Mouse (Mus musculus) C2C12 (cell line): ENCODE results near the gene Zscan29. TPM values are rescaled to one million over a fixed set of nuclear protein-coding genes. Genes with fewer than 3 reads are reported as not detected.

ENCODE experiments used
- H3K27me3 ChIP-seq: one replicate; pipeline ENCODE4 v1.6.1; 2011; ENCODE audit not compliant: control insufficient read depth, insufficient read depth, insufficient read length
- H3K36me3 ChIP-seq: one replicate; pipeline ENCODE4 v1.6.1; 2011; ENCODE audit not compliant: control insufficient read depth, insufficient read depth
- H3K4me3 ChIP-seq: one replicate; pipeline ENCODE4 v1.5.1; 2011; ENCODE audit warnings: mild to moderate bottlenecking, control low read depth; ENCODE audit not compliant: poor library complexity, insufficient read depth, severe bottlenecking
- H3K79me2 ChIP-seq: one replicate; pipeline ENCODE4 v1.6.1; 2011; ENCODE audit not compliant: control insufficient read depth, insufficient read depth
- H3K79me3 ChIP-seq: one replicate; pipeline ENCODE4 v1.6.1; 2011; ENCODE audit warnings: low read depth, control low read depth
- H3ac ChIP-seq: one replicate; pipeline ENCODE3; 2011; ENCODE audit warnings: low read depth; ENCODE audit not compliant: control insufficient read depth, insufficient read length
- CEBPB ChIP-seq: IDR thresholded peaks from one replicate; pipeline ENCODE4 v1.6.1; 2011; ENCODE audit warnings: low read depth, mild to moderate bottlenecking, control low read depth, moderate library complexity
- CTCF ChIP-seq: IDR thresholded peaks from one replicate; pipeline ENCODE4 v1.5.1; 2011; ENCODE audit not compliant: control insufficient read depth, insufficient read depth, insufficient read length
- FOSL1 ChIP-seq: IDR thresholded peaks from one replicate; pipeline ENCODE4 v1.8.0; 2011; ENCODE audit warnings: mild to moderate bottlenecking, low read length; ENCODE audit not compliant: poor library complexity, insufficient read depth, severe bottlenecking
- MAX ChIP-seq: IDR thresholded peaks from one replicate; pipeline ENCODE4 v1.6.1; 2011; ENCODE audit warnings: mild to moderate bottlenecking, control low read depth
- MYOD1 ChIP-seq: IDR thresholded peaks from one replicate; pipeline ENCODE4 v1.6.1; 2011; ENCODE audit warnings: low read depth; ENCODE audit not compliant: control insufficient read depth, insufficient read length
- MYOG ChIP-seq: IDR thresholded peaks from one replicate; pipeline ENCODE4 v1.6.1; 2011; ENCODE audit not compliant: control insufficient read depth, insufficient read length; ENCODE audit errors: extremely low read depth
- USF1 ChIP-seq: IDR thresholded peaks from one replicate; pipeline ENCODE4 v1.6.1; 2011; ENCODE audit warnings: low read depth, mild to moderate bottlenecking, control low read depth, moderate library complexity
- polyA plus RNA-seq: library from polyadenylated mRNA; unstranded; fragments of >200 nt; fragmentation: generic; extraction: Trizol; gene quantifications from one replicate; pipeline ENCODE4 v1.2.1, GENCODE M21; 2012; ENCODE audit warnings: missing spikeins

Gene Zscan29
- polyA plus RNA-seq, 1 experiment = 3.1 TPM

DNA sequence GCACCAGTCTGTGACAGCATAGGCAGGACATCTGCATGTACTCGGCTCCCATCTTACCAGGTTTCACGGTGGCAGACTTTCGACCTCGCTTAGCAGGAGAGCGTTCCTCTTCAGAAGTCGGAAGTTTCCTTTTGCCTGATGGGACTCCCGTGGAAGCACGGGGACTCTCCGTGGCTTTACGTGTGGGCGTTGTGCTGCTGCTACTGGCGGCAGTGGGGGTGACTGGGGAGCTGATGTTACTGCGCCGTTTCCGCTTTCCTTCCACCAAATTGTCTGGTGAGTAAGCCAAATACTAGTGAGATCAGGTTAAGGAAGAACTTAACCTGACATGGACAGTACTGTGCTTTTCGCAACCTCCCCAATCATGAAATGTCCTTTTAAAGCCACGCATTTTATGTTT lies 33.4 kb upstream of the Zscan29 start:
- H3K27me3 ChIP-seq = no peaks in the 10 kb centered on the region
- no peak overlapping the region for H3K4me3 ChIP-seq
- peaks cover 92% of the 10 kb centered on the region for H3K36me3 ChIP-seq
- no peaks in the 10 kb centered on the region for H3K79me3 ChIP-seq
- TF ChIP-seq MYOG = no peak
- H3ac ChIP-seq = no peak overlapping the region
- no peaks in the 10 kb centered on the region for H3K79me2 ChIP-seq

GRCm38 (mm10) chr2:121195466-121195865 lies 24.5 kb upstream of the Zscan29 start:
- Histone ChIP-seq H3K4me3 (no peak overlapping the region), H3ac (no peak overlapping the region), H3K79me3 (no peaks in the 10 kb centered on the region), H3K27me3 (no peaks in the 10 kb centered on the region), H3K36me3 (peaks cover 90% of the 10 kb centered on the region), H3K79me2 (no peaks in the 10 kb centered on the region)
- TF ChIP-seq FOSL1 (no peak), MYOG (no peak), USF1 (no peak), CEBPB (no peak), MYOD1 (no peak)

GRCm38 (mm10) chr2:121188530-121188929 lies 17.6 kb upstream of the Zscan29 start:
- Histone ChIP-seq H3ac (no peak overlapping the region), H3K27me3 (no peaks in the 10 kb centered on the region), H3K4me3 (no peak overlapping the region), H3K36me3 (peaks cover 93% of the 10 kb centered on the region), H3K79me3 (no peaks in the 10 kb centered on the region), H3K79me2 (no peaks in the 10 kb centered on the region)
- no peak for TF ChIP-seq CEBPB
- no peak for TF ChIP-seq MYOD1
- TF ChIP-seq USF1 = no peak
- no peak for TF ChIP-seq MYOG
- no peak for TF ChIP-seq MAX
- TF ChIP-seq CTCF = no peak
- no peak for TF ChIP-seq FOSL1

- H3K36me3 ChIP-seq = peaks cover 87% of the 10 kb centered on the region
Measured at GRCm38 (mm10) chr2:121184142-121184541, 13.2 kb upstream of the Zscan29 start.

GRCm38 (mm10) chr2:121183431-121183830 lies 12.5 kb upstream of the Zscan29 start:
- Histone ChIP-seq H3ac (no peak overlapping the region), H3K36me3 (peaks cover 87% of the 10 kb centered on the region), H3K27me3 (no peaks in the 10 kb centered on the region), H3K79me3 (no peaks in the 10 kb centered on the region), H3K4me3 (no peak overlapping the region), H3K79me2 (no peaks in the 10 kb centered on the region)
- TF ChIP-seq CEBPB (no peak), MYOD1 (no peak)

More at GRCm38 (mm10) chr2:121184142-121184541, 13.2 kb upstream of the Zscan29 start:
- Histone ChIP-seq H3K79me2 (no peaks in the 10 kb centered on the region), H3K79me3 (no peaks in the 10 kb centered on the region), H3K27me3 (no peaks in the 10 kb centered on the region), H3K4me3 (no peak overlapping the region), H3ac (no peak overlapping the region)
- no peak for TF ChIP-seq CTCF
- TF ChIP-seq FOSL1 = no peak
- TF ChIP-seq CEBPB = no peak
- no peak for TF ChIP-seq USF1
- no peak for TF ChIP-seq MYOG
- TF ChIP-seq MAX = no peak
- no peak for TF ChIP-seq MYOD1

GRCm38 (mm10) chr2:121178828-121179479 lies 8.0 kb upstream of the Zscan29 start:
- Histone ChIP-seq H3K4me3 (no peak overlapping the region), H3K36me3 (peaks cover 91% of the 10 kb centered on the region), H3K79me3 (peaks cover 3% of the 10 kb centered on the region), H3ac (no peak overlapping the region), H3K79me2 (no peaks in the 10 kb centered on the region), H3K27me3 (no peaks in the 10 kb centered on the region)
- no peak for TF ChIP-seq USF1
- no peak for TF ChIP-seq CTCF
- TF ChIP-seq MYOD1 = no peak
- no peak for TF ChIP-seq CEBPB
- no peak for TF ChIP-seq MAX
